Mouse (Mus musculus) central nervous system, embryonic 11.5 days (tissue): ENCODE data around the gene Gm10061. TPM values are rescaled to one million over a fixed set of nuclear protein-coding genes. Genes with fewer than 3 reads are reported as not detected.

Experiments
- polyA plus RNA-seq: library from polyadenylated mRNA; depleted of rRNA; stranded (reverse); fragments of >200 nt; gene quantifications from 2 replicates; pipeline ENCODE4 v1.2.3, GENCODE M21; 2012; rRNA removed

The Gm10061 gene
- not detected in 2 replicates for polyA plus RNA-seq

DNA sequence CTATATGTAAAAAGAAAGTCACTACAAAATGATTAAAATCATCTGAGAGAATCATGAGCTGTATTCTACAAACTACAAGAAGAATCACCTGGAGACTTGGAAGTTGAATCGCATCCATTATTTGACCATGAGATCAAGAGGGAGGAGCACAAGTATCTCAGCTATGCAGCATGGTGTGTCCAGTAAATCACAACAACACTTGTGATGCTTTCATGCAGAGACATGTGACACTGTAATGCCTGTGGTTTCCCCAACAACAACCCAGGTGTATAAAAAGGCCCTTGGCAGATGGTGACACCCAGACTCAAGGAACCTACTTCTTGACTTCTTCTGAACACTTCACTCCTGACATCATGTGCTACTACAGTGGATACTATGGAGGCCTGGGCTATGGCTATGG is at the start of gene Gm10061:
TSS of gene Gm10061 (plus strand) at position 301 of the 400 bp plus-strand sequence.

DNA sequence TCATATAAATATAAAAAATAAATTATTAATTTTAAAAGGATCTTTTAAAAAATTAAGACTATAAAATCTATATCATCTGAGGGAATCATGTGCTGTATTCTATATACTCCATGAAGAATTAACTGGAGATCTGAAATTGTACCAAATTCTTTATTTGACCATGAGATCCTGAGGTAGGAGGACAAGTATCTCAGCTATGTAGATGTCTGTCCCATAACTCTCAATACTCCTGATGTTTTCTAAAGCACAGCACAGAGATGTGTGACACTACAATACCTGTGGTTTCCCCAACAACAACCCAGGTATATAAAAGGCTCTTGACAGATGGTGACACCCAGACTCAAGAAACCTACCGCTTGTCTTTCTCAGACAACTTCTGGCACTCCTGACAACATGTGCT is 10.3 kb upstream of the Gm10061 start, which contains the start of gene Gm6358:
TSS of gene Gm6358 (plus strand) at position 301 of the 400 bp plus-strand sequence.

DNA sequence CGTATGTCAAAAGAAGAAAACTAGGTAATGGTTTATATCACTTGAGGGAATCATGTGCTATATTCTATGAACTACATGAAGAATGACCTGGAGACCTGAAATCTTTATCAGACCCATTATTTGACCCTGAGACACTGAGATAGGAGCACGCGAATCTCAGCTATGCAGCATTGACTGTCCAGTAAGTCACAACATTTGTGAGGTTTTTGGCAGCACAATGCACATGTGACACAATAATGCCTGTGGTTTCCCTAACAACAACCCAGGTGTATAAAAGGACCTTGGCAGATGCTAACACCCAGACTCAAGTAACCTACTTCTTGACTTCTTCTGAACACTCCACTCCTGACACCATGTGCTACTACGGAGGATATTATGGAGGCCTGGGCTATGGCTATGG is 6.8 kb downstream of the Gm10061 start, which contains the start of gene Gm9789:
TSS of gene Gm9789 (plus strand) at position 301 of the 400 bp plus-strand sequence.

DNA sequence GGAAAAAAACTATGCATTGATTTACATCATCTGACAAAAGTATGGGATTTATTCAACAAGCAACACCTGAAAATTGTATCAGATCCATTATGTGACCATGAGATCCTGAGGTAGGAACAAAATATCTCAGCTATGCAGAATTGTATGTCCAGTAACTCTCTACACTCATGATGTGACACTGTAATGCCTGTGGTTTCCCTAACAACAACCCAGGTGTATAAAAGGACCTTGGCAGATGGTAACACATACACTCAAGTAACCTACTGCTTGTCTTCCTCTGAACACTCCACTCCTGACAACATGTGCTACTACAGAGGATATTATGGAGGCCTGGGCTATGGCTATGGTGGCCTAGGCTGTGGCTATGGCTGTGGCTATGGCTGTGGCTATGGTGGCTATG is 18.3 kb downstream of the Gm10061 start, which contains the start of gene Gm7735:
TSS of gene Gm7735 (plus strand) at position 301 of the 400 bp plus-strand sequence.

DNA sequence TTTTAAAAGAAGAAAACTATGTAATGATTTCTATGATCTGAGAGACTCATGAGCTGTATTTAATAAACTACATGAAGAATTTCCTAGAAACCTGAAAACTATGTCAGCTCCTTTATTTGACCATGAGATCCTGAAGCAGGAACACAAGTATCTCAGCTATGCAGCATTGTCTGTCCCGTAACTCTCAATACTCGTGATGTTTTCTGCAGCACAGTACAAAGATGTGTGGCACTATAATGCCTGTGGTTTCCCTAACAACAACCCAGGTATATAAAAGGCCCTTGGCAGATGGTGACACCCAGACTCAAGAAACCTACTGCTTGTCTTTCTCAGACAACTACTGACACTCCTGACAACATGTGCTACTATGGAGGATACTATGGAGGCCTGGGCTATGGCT is 23.5 kb downstream of the Gm10061 start, which contains the start of gene 1110057P08Rik:
TSS of gene 1110057P08Rik (plus strand) at position 301 of the 400 bp plus-strand sequence.

Other genes starting within 250 kb of the Gm10061 start
- not detected in 2 replicates for gene Krtap19-9b, start 218.8 kb upstream of the Gm10061 start, polyA plus RNA-seq
- not detected in 2 replicates for gene Krtap16-3, start 188.2 kb upstream of the Gm10061 start, polyA plus RNA-seq
- gene Krtap22-2, start 140.3 kb upstream of the Gm10061 start, polyA plus RNA-seq = not detected in 2 replicates
- not detected in 2 replicates for gene Gm10229, start 135.8 kb upstream of the Gm10061 start, polyA plus RNA-seq
- gene Krtap6-1, start 119.4 kb upstream of the Gm10061 start, polyA plus RNA-seq = not detected in 2 replicates
- gene Gm10228, start 109.6 kb upstream of the Gm10061 start, polyA plus RNA-seq = not detected in 2 replicates
- gene Krtap6-5, start 103.2 kb upstream of the Gm10061 start, polyA plus RNA-seq = not detected in 2 replicates
- not detected in 2 replicates for gene 1110025L11Rik, start 87.1 kb upstream of the Gm10061 start, polyA plus RNA-seq
- gene Krtap6-3, start 67.1 kb upstream of the Gm10061 start, polyA plus RNA-seq = not detected in 2 replicates
- not detected in 2 replicates for gene Gm6358, start 10.2 kb upstream of the Gm10061 start, polyA plus RNA-seq
- gene Gm9789, start 6.9 kb downstream of the Gm10061 start, polyA plus RNA-seq = not detected in 2 replicates
- gene Gm7735, start 18.4 kb downstream of the Gm10061 start, polyA plus RNA-seq = not detected in 2 replicates
- not detected in 2 replicates for gene 1110057P08Rik, start 23.6 kb downstream of the Gm10061 start, polyA plus RNA-seq
- not detected in 2 replicates for gene Krtap20-2, start 54.8 kb downstream of the Gm10061 start, polyA plus RNA-seq